Mouse (Mus musculus) liver, embryonic 14.5 days (tissue): ENCODE measurements at regions not wholly inside any gene's neighbourhood (a gene's known extent, or its start where the extent isn't known, plus 50 kb on each side); places are given as distances from the start of the nearest gene placed in this dataset.

Experiments used
- CTCF ChIP-seq: IDR thresholded peaks from 2 replicates; pipeline ENCODE4 v1.5.1; 2016; ENCODE audit warnings: antibody characterized with exemption, low read depth, control low read depth
- EP300 ChIP-seq: IDR thresholded peaks from 2 replicates; pipeline ENCODE4 v1.6.1; 2016; ENCODE audit warnings: antibody characterized with exemption, low read depth

DNA sequence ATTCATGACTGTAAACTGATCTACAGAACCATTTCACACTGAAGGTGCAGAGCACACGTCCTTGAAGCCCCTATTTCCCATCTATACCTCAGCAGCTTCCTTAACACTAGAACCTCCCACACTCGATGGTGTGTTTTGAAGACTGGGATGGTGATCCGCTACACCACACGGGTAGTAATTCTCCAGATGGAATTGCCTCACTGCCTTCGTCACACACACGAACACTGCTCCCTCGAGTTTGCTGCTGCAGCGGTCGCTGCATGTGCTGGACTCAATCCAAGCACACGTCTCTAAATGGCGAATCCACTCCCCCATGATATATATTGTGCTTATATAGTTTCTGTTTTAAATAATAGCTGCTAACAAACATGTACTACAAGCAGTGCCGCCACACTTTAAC lies 117.0 kb downstream of the Wscd1 start:
- TF ChIP-seq CTCF (no peak), EP300 (no peak)
